Mouse (Mus musculus): ENCODE results near the gene Olfr432. TPM values are rescaled to one million over a fixed set of nuclear protein-coding genes. Genes with fewer than 3 reads are reported as not detected.
"Not testable (repeated sequence)": the region's sequence is repeated elsewhere in the genome, so short reads cannot be mapped to it uniquely, and the experiment has no call there.

Olfr432 gene
- polyA plus RNA-seq (2012; rRNA removed), result not detected in 2 replicates
- not detected in 2 replicates for polyA plus RNA-seq (2014; fragmentation: Nextera tagmentation; extraction: Ambion mirVana)

DNA sequence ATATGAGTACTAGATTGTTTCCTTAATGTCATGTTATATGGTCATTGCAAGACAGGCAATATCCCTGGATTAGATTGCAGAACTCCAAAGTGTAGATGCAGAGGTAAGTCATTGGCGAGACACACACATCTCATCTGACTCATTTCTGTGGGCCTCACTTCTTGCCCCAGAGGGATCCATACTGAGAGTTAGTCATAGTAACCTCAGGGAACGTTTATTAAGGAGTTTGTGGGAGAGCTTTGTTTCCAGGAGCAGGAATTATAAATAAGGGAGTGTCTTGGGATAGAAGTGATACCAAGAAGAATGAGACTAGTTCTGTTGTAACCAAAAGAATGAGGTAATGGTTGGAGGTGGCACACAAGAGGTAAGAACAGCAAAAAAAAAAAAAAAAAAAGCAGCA is at the start of gene Olfr432:
Gene Olfr432, plus strand, starts transcription at position 313 of the 400 bp plus-strand sequence.
- ATAC-seq (ENCODE audit: low FRiP score, low read depth) (no peak), DNase-seq (ENCODE audit: low spot score) (no peak)
- Histone ChIP-seq H3K36me3 (ENCODE audit: control insufficient read depth, insufficient read depth, low read length) (no peaks in the 10 kb centered on the region), H3K9me3 (ENCODE audit: control insufficient read depth, low read length) (no peaks in the 10 kb centered on the region), H3K27ac (replicated peaks; ENCODE audit: low read depth, low read length) (no peak within 1 kb of the TSS), H3K4me1 (ENCODE audit: control insufficient read depth, insufficient read depth, low read length) (no peaks in the 10 kb centered on the region), H3K4me2 (replicated peaks; ENCODE audit: low read depth, low read length, severe bottlenecking) (no peak within 1 kb of the TSS), H3K4me3 (replicated peaks; ENCODE audit: low read length) (no peak within 1 kb of the TSS), H3K9ac (ENCODE audit: low read depth, low read length, severe bottlenecking) (no peak within 1 kb of the TSS), H3K27me3 (ENCODE audit: control insufficient read depth, insufficient read depth, low read length) (no peaks in the 10 kb centered on the region)
- 73% methylated on average over 2 of the region's 2 CpGs for WGBS
- no peak for TF ChIP-seq POLR2A (IDR thresholded peaks at IDR 0.05; ENCODE audit: borderline replicate concordance, extremely low read depth, insufficient read depth, insufficient read length)

DNA sequence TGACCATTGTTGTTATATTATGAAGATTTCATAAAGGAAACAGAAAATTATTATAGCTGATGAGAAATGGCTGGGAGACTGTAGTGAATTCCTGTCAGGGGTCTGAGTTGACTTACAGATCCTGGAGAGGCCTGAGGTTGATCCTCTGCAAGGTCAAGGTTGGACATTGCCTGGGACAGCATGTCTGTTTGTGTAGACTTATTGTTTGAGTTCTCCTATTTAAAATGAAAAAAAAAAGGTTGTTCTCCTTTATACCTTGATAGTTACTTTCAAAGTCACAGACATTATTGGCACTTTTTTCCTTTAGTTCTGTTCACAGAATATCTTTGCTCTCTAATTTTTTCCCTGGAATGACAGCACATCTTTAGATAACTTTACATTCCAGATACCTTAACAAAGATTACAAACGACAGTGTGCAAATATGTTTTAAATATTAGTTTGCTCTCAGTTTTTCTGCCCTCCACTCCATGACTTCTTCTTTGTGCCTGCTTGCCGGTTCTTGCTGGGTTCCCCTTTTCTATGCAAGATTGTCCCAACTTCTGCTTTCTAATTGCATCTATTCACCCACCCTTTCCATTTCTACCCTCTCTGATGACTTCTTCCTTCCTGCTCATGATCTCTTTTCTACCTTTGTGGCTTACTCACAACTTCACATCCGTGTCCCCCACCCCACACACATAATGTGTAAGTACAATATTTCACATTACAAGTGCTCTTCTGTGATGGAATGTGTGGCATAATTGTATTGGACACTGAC is 44.5 kb upstream of the Olfr432 start:
- DNase-seq (ENCODE audit: low spot score); H3K9me3 ChIP-seq (ENCODE audit: control insufficient read depth, low read length); H3K9ac ChIP-seq (ENCODE audit: low read depth, low read length, severe bottlenecking); H3K27ac ChIP-seq (replicated peaks; ENCODE audit: low read depth, low read length); H3K4me1 ChIP-seq (ENCODE audit: control insufficient read depth, insufficient read depth, low read length); ATAC-seq (ENCODE audit: low FRiP score, low read depth); H3K4me2 ChIP-seq (replicated peaks; ENCODE audit: low read depth, low read length, severe bottlenecking); H3K4me3 ChIP-seq (replicated peaks; ENCODE audit: low read length); H3K27me3 ChIP-seq (ENCODE audit: control insufficient read depth, insufficient read depth, low read length); H3K36me3 ChIP-seq (ENCODE audit: control insufficient read depth, insufficient read depth, low read length): not testable (repeated sequence)
- 70% methylated on average over 2 of the region's 3 CpGs for WGBS

- H3K4me3 ChIP-seq (replicated peaks; ENCODE audit: low read length); ATAC-seq (ENCODE audit: low FRiP score, low read depth); H3K36me3 ChIP-seq (ENCODE audit: control insufficient read depth, insufficient read depth, low read length); H3K4me1 ChIP-seq (ENCODE audit: control insufficient read depth, insufficient read depth, low read length); H3K27me3 ChIP-seq (ENCODE audit: control insufficient read depth, insufficient read depth, low read length); DNase-seq (ENCODE audit: low spot score); H3K9me3 ChIP-seq (ENCODE audit: control insufficient read depth, low read length); H3K9ac ChIP-seq (ENCODE audit: low read depth, low read length, severe bottlenecking); H3K4me2 ChIP-seq (replicated peaks; ENCODE audit: low read depth, low read length, severe bottlenecking); H3K27ac ChIP-seq (replicated peaks; ENCODE audit: low read depth, low read length): not testable (repeated sequence)
Observed at GRCm38 (mm10) chr1:174007050-174007449, 42.0 kb upstream of the Olfr432 start.

- Histone ChIP-seq H3K9me3 (ENCODE audit: control insufficient read depth, low read length) (no peaks in the 10 kb centered on the region), H3K4me2 (replicated peaks; ENCODE audit: low read depth, low read length, severe bottlenecking) (no peak within 1 kb of the TSS), H3K4me3 (replicated peaks; ENCODE audit: low read length) (no peak within 1 kb of the TSS), H3K36me3 (ENCODE audit: control insufficient read depth, insufficient read depth, low read length) (no peaks in the 10 kb centered on the region), H3K27ac (replicated peaks; ENCODE audit: low read depth, low read length) (no peak within 1 kb of the TSS), H3K4me1 (ENCODE audit: control insufficient read depth, insufficient read depth, low read length) (no peaks in the 10 kb centered on the region), H3K9ac (ENCODE audit: low read depth, low read length, severe bottlenecking) (no peak within 1 kb of the TSS), H3K27me3 (ENCODE audit: control insufficient read depth, insufficient read depth, low read length) (no peaks in the 10 kb centered on the region)
- TF ChIP-seq POLR2A (IDR thresholded peaks at IDR 0.05; ENCODE audit: borderline replicate concordance, extremely low read depth, insufficient read depth, insufficient read length), result no peak
- no peak for DNase-seq (ENCODE audit: low spot score)
- ATAC-seq (ENCODE audit: low FRiP score, low read depth), result no peak
- 45% methylated on average over 1 of the region's 1 CpGs for WGBS
Observed at GRCm38 (mm10) chr1:174031698-174032097, 17.3 kb upstream of the Olfr432 start, which contains the start of gene Ifi205. TSS of gene Ifi205 (minus strand) at chr1:174031810.

- H3K9ac ChIP-seq (ENCODE audit: low read depth, low read length, severe bottlenecking), result no peak overlapping the region
- WGBS, result 33% methylated on average over 4 of the region's 4 CpGs
- H3K27ac ChIP-seq (replicated peaks; ENCODE audit: low read depth, low read length), result no peak overlapping the region
- H3K4me2 ChIP-seq (replicated peaks; ENCODE audit: low read depth, low read length, severe bottlenecking), result no peak overlapping the region
- H3K4me1 ChIP-seq (ENCODE audit: control insufficient read depth, insufficient read depth, low read length), result no peaks in the 10 kb centered on the region
- no peak for TF ChIP-seq POLR2A (IDR thresholded peaks at IDR 0.05; ENCODE audit: borderline replicate concordance, extremely low read depth, insufficient read depth, insufficient read length)
- H3K4me3 ChIP-seq (replicated peaks; ENCODE audit: low read length), result no peak overlapping the region
- no peaks in the 10 kb centered on the region for H3K9me3 ChIP-seq (ENCODE audit: control insufficient read depth, low read length)
- DNase-seq (ENCODE audit: low spot score) (no peak), ATAC-seq (ENCODE audit: low FRiP score, low read depth) (no peak)
- no peaks in the 10 kb centered on the region for H3K27me3 ChIP-seq (ENCODE audit: control insufficient read depth, insufficient read depth, low read length)
- H3K36me3 ChIP-seq (ENCODE audit: control insufficient read depth, insufficient read depth, low read length), result no peaks in the 10 kb centered on the region
Observed at GRCm38 (mm10) chr1:174035841-174036240, 13.2 kb upstream of the Olfr432 start.

All from limb, embryonic 14.5 days (tissue).